Mouse (Mus musculus) liver, embryonic 15.5 days (tissue): ENCODE data around the gene Ifnlr1. TPM values are rescaled to one million over a fixed set of nuclear protein-coding genes. Genes with fewer than 3 reads are reported as not detected.
"Not testable (repeated sequence)": the region's sequence is repeated elsewhere in the genome, so short reads cannot be mapped to it uniquely, and the experiment has no call there.

Source experiments
- ATAC-seq: fragments of 200-750 bp; cut with Nextera tagmentation; 2 replicates; pipeline ENCODE4 v1.8.0; 2017; ENCODE audit warnings: moderate number of reproducible peaks, mild to moderate bottlenecking, moderate library complexity; ENCODE audit not compliant: insufficient read depth
- H3K27ac ChIP-seq: fragments of 300-500 bp; sonication (generic); replicated peaks from 2 replicates; pipeline ENCODE4 v1.5.1; 2015; ENCODE audit warnings: mild to moderate bottlenecking, inconsistent platforms
- H3K27me3 ChIP-seq: fragments of 300-500 bp; sonication (generic); 2 replicates; pipeline ENCODE4 v1.6.1; 2015; ENCODE audit warnings: mild to moderate bottlenecking, inconsistent platforms
- H3K36me3 ChIP-seq: fragments of 300-500 bp; sonication (generic); replicated peaks from 2 replicates; pipeline ENCODE4 v1.6.1; 2015; ENCODE audit warnings: moderate library complexity, mild to moderate bottlenecking, inconsistent platforms
- H3K4me1 ChIP-seq: fragments of 300-500 bp; sonication (generic); replicated peaks from 2 replicates; pipeline ENCODE4 v1.6.1; 2015; ENCODE audit warnings: inconsistent platforms
- H3K4me2 ChIP-seq: fragments of 300-500 bp; sonication (generic); 2 replicates; pipeline ENCODE4 v1.6.1; 2015; ENCODE audit warnings: moderate library complexity, mild to moderate bottlenecking, inconsistent platforms
- H3K4me3 ChIP-seq: fragments of 300-500 bp; sonication (generic); replicated peaks from 2 replicates; pipeline ENCODE4 v1.5.1; 2015; ENCODE audit warnings: mild to moderate bottlenecking, inconsistent platforms
- H3K9ac ChIP-seq: fragments of 300-500 bp; sonication (generic); 2 replicates; pipeline ENCODE4 v1.6.1; 2015; ENCODE audit warnings: moderate library complexity, mild to moderate bottlenecking, inconsistent platforms
- H3K9me3 ChIP-seq: fragments of 300-500 bp; sonication (generic); replicated peaks from 2 replicates; pipeline ENCODE4 v1.6.1; 2016; ENCODE audit warnings: inconsistent platforms
- WGBS: fragments of 180-500 bp; shearing (Covaris S2); methylation state at CpG from one replicate; pipeline ENCODE4 v1.1.7; 2015; ENCODE audit warnings: mixed read lengths; ENCODE audit not compliant: insufficient replicate concordance; 5-methylcytosine and 5-hydroxymethylcytosine counted together
- polyA plus RNA-seq: library from polyadenylated mRNA; unstranded; fragments of >200 nt; fragmentation: Nextera tagmentation; extraction: Ambion mirVana; gene quantifications from 2 replicates; pipeline ENCODE4 v1.2.1, GENCODE M21; 2015

Gene Ifnlr1
- polyA plus RNA-seq = 0.18 and 0.30 TPM in 2 replicates

- Histone ChIP-seq H3K9me3 (no peaks in the 10 kb centered on the region), H3K9ac (peak within 1 kb of the TSS; percentile 23; the same call in 1 of the 2 replicates), H3K4me1 (peaks cover 10% of the 10 kb centered on the region; the same call in 1 of the 2 replicates), H3K27me3 (peaks cover 89% of the 10 kb centered on the region), H3K4me2 (peak within 1 kb of the TSS; percentile 67), H3K4me3 (peak within 1 kb of the TSS; percentile 53), H3K36me3 (no peaks in the 10 kb centered on the region), H3K27ac (no peak within 1 kb of the TSS)
- 1% methylated on average over 41 of the region's 41 CpGs for WGBS
- ATAC-seq = no peak
Measured at GRCm38 (mm10) chr4:135685906-135686567, at the start of gene Ifnlr1. Ifnlr1 (plus strand) TSS chr4:135686287.

- ATAC-seq = peak; percentile 47; the same call in 1 of the 2 replicates
- not testable (repeated sequence) for H3K4me3 ChIP-seq
Measured at GRCm38 (mm10) chr4:135641302-135642079, 44.6 kb upstream of the Ifnlr1 start.

GRCm38 (mm10) chr4:135645022-135645637 is 41.0 kb upstream of the Ifnlr1 start:
- H3K4me1 ChIP-seq = peaks cover 42% of the 10 kb centered on the region
- WGBS = 41% methylated on average over 12 of the region's 12 CpGs
- no peaks in the 10 kb centered on the region for H3K36me3 ChIP-seq
- H3K4me3 ChIP-seq = 0 out of 2 replicates have a peak overlapping the region, but pooled peaks have one; percentile 8
- peak; percentile 87 for ATAC-seq
- no peaks in the 10 kb centered on the region for H3K9me3 ChIP-seq
- peak overlapping the region; percentile 51 for H3K4me2 ChIP-seq
- H3K27me3 ChIP-seq = peaks cover 10% of the 10 kb centered on the region; the same call in 1 of the 2 replicates
- H3K27ac ChIP-seq = peak overlapping the region; percentile 71
- H3K9ac ChIP-seq = 0 out of 2 replicates have a peak overlapping the region, but pooled peaks have one; percentile 15

More at GRCm38 (mm10) chr4:135641302-135642079, 44.6 kb upstream of the Ifnlr1 start:
- not testable (repeated sequence) for H3K9me3 ChIP-seq, H3K9ac ChIP-seq, H3K27ac ChIP-seq, H3K4me2 ChIP-seq, H3K27me3 ChIP-seq, H3K36me3 ChIP-seq
- peaks cover 42% of the 10 kb centered on the region for H3K4me1 ChIP-seq
- WGBS = 57% methylated on average over 8 of the region's 8 CpGs

GRCm38 (mm10) chr4:135652966-135653607 is 33.0 kb upstream of the Ifnlr1 start:
- Histone ChIP-seq H3K9me3 (no peaks in the 10 kb centered on the region), H3K27ac (no peak overlapping the region), H3K9ac (no peak overlapping the region), H3K4me3 (no peak overlapping the region), H3K4me1 (peaks cover 5% of the 10 kb centered on the region; the same call in 1 of the 2 replicates), H3K36me3 (no peaks in the 10 kb centered on the region), H3K4me2 (no peak overlapping the region), H3K27me3 (peaks cover 28% of the 10 kb centered on the region)
- ATAC-seq = no peak
- 56% methylated on average over 11 of the region's 11 CpGs for WGBS

- H3K9me3 ChIP-seq = no peaks in the 10 kb centered on the region
- no peak overlapping the region for H3K4me2 ChIP-seq
- no peaks in the 10 kb centered on the region for H3K36me3 ChIP-seq
- WGBS = 78% methylated on average over 7 of the region's 7 CpGs
- no peak overlapping the region for H3K4me3 ChIP-seq
- no peak overlapping the region for H3K9ac ChIP-seq
- ATAC-seq = no peak
- H3K27me3 ChIP-seq = peaks cover 28% of the 10 kb centered on the region
- H3K27ac ChIP-seq = no peak overlapping the region
- peaks cover 5% of the 10 kb centered on the region; the same call in 1 of the 2 replicates for H3K4me1 ChIP-seq
Measured at GRCm38 (mm10) chr4:135653956-135654355, 32.1 kb upstream of the Ifnlr1 start.

GRCm38 (mm10) chr4:135655499-135655898 is 30.6 kb upstream of the Ifnlr1 start:
- no peak for ATAC-seq
- Histone ChIP-seq H3K27me3 (peaks cover 22% of the 10 kb centered on the region), H3K4me3 (no peak overlapping the region), H3K9me3 (no peaks in the 10 kb centered on the region), H3K9ac (no peak overlapping the region), H3K4me2 (no peak overlapping the region), H3K36me3 (no peaks in the 10 kb centered on the region), H3K27ac (no peak overlapping the region), H3K4me1 (peaks cover 5% of the 10 kb centered on the region; the same call in 1 of the 2 replicates)
- WGBS = 41% methylated on average over 7 of the region's 7 CpGs

- Histone ChIP-seq H3K27ac (no peak overlapping the region), H3K27me3 (peaks cover 16% of the 10 kb centered on the region), H3K4me1 (peaks cover 8% of the 10 kb centered on the region; the same call in 1 of the 2 replicates), H3K9ac (no peak overlapping the region), H3K9me3 (no peaks in the 10 kb centered on the region), H3K4me2 (peak overlapping the region; percentile 33), H3K36me3 (no peaks in the 10 kb centered on the region), H3K4me3 (no peak overlapping the region)
- 39% methylated on average over 10 of the region's 10 CpGs for WGBS
- no peak for ATAC-seq
Measured at GRCm38 (mm10) chr4:135656094-135656589, 29.9 kb upstream of the Ifnlr1 start.

GRCm38 (mm10) chr4:135658484-135658883 is 27.6 kb upstream of the Ifnlr1 start:
- Histone ChIP-seq H3K4me2 (no peak overlapping the region), H3K27me3 (peaks cover 15% of the 10 kb centered on the region), H3K27ac (no peak overlapping the region), H3K4me3 (no peak overlapping the region), H3K9me3 (no peaks in the 10 kb centered on the region), H3K36me3 (no peaks in the 10 kb centered on the region), H3K4me1 (0 out of 2 replicates have a peak, but pooled peaks cover 14% of the 10 kb centered on the region), H3K9ac (no peak overlapping the region)
- 53% methylated on average over 5 of the region's 5 CpGs for WGBS
- no peak for ATAC-seq

GRCm38 (mm10) chr4:135658899-135659298 is 27.2 kb upstream of the Ifnlr1 start:
- H3K27ac ChIP-seq = no peak overlapping the region
- no peak overlapping the region for H3K4me2 ChIP-seq
- 0 out of 2 replicates have a peak, but pooled peaks cover 14% of the 10 kb centered on the region for H3K4me1 ChIP-seq
- peaks cover 15% of the 10 kb centered on the region for H3K27me3 ChIP-seq
- H3K9ac ChIP-seq = no peak overlapping the region
- WGBS = 67% methylated on average over 12 of the region's 12 CpGs
- no peaks in the 10 kb centered on the region for H3K9me3 ChIP-seq
- no peak overlapping the region for H3K4me3 ChIP-seq
- H3K36me3 ChIP-seq = no peaks in the 10 kb centered on the region
- no peak for ATAC-seq

- Histone ChIP-seq H3K36me3 (no peaks in the 10 kb centered on the region), H3K4me2 (no peak overlapping the region), H3K27ac (no peak overlapping the region), H3K9me3 (no peaks in the 10 kb centered on the region), H3K4me1 (0 out of 2 replicates have a peak, but pooled peaks cover 11% of the 10 kb centered on the region), H3K27me3 (peaks cover under 1% of the 10 kb centered on the region), H3K4me3 (no peak overlapping the region), H3K9ac (no peak overlapping the region)
- no peak for ATAC-seq
- 44% methylated on average over 6 of the region's 6 CpGs for WGBS
Measured at GRCm38 (mm10) chr4:135661082-135661809, 24.8 kb upstream of the Ifnlr1 start.
